Mouse (Mus musculus) ES-E14 (cell line): Measurements from ENCODE around the gene Ednra. TPM values are rescaled to one million over a fixed set of nuclear protein-coding genes. Genes with fewer than 3 reads are reported as not detected.

Source experiments
- DNase-seq: peaks from one replicate; pipeline ENCODE4 v3.0.0-alpha.2; 2013; ENCODE audit warnings: low read depth, low spot score
- H3K27ac ChIP-seq: 2 replicates; pipeline ENCODE4 v1.5.1; 2012; ENCODE audit warnings: low read depth, mild to moderate bottlenecking, low read length, moderate library complexity, mixed read lengths; ENCODE audit not compliant: poor library complexity, insufficient read depth, severe bottlenecking
- H3K36me3 ChIP-seq: 2 replicates; pipeline ENCODE4 v1.6.1; 2012; ENCODE audit warnings: mild to moderate bottlenecking, low read length, moderate library complexity, mixed read lengths; ENCODE audit not compliant: control insufficient read depth, poor library complexity, insufficient read depth, severe bottlenecking
- H3K4me1 ChIP-seq, 2 experiments: fragments of 150-350 bp in 1 of 2; sonication (generic) in 1 of 2; 2 replicates each; pipeline ENCODE4 v1.6.1; 2012; ENCODE audit warnings: low read length in 2 of 2, mild to moderate bottlenecking in 1 of 2, mixed read lengths in 1 of 2; ENCODE audit not compliant: control insufficient read depth in 2 of 2, insufficient read depth in 2 of 2, poor library complexity in 1 of 2
- H3K4me3 ChIP-seq, 2 experiments: fragments of 150-350 bp in 1 of 2; sonication (generic) in 1 of 2; 2 replicates each; pipeline ENCODE4 v1.5.1; 2012; ENCODE audit warnings: low read length in 2 of 2, low read depth in 1 of 2, mild to moderate bottlenecking in 1 of 2, mixed read lengths in 1 of 2; ENCODE audit not compliant: insufficient read depth in 1 of 2, poor library complexity in 1 of 2, severe bottlenecking in 1 of 2
- H3K9ac ChIP-seq: 2 replicates; pipeline ENCODE4 v1.6.1; 2012; ENCODE audit warnings: low read depth, mild to moderate bottlenecking, low read length, mixed read lengths; ENCODE audit not compliant: poor library complexity, insufficient read depth, severe bottlenecking
- H3K9me3 ChIP-seq: fragments of 150-350 bp; sonication (generic); 2 replicates; pipeline ENCODE4 v1.6.1; 2012; ENCODE audit warnings: low read depth, mild to moderate bottlenecking, low read length; ENCODE audit not compliant: control insufficient read depth, insufficient read depth
- CHD2 ChIP-seq: IDR thresholded peaks from 2 replicates; pipeline ENCODE4 v1.6.1; 2014; ENCODE audit warnings: mild to moderate bottlenecking, low read depth, low read length, inconsistent platforms
- HCFC1 ChIP-seq: IDR thresholded peaks from 2 replicates; pipeline ENCODE4 v1.6.1; 2012; ENCODE audit warnings: low read length, inconsistent platforms, borderline replicate concordance; ENCODE audit not compliant: insufficient read depth
- MAFK ChIP-seq: IDR thresholded peaks from 2 replicates; pipeline ENCODE4 v1.6.1; 2014; ENCODE audit warnings: mild to moderate bottlenecking, low read depth, low read length, inconsistent platforms; ENCODE audit not compliant: insufficient read depth
- ZC3H11A ChIP-seq: IDR thresholded peaks from 2 replicates; pipeline ENCODE4 v1.6.1; 2012; ENCODE audit warnings: low read depth, mild to moderate bottlenecking, inconsistent platforms, low read length, borderline replicate concordance
- ZNF384 ChIP-seq: IDR thresholded peaks from 2 replicates; pipeline ENCODE4 v1.6.1; 2012; ENCODE audit warnings: low read depth, low read length, inconsistent platforms
- in situ Hi-C, 2 experiments: fragments of 600-800 bp; cut with MboI; formaldehyde crosslinking; loops; one replicate each; pipeline ENCODE4 v1.15.1; 2025; ENCODE audit warnings: low sequenced_read_pairs in 2 of 2, inconsistent platforms in 1 of 2; ENCODE audit not compliant: unreplicated experiment in 2 of 2
- total RNA-seq: library from RNA; depleted of rRNA; stranded (reverse); fragments of 300-350 nt; gene quantifications from 2 replicates; pipeline ENCODE4 v1.2.3, GENCODE M21; 2012

Gene Ednra
- total RNA-seq, 1 experiment = 0.40 TPM

DNA sequence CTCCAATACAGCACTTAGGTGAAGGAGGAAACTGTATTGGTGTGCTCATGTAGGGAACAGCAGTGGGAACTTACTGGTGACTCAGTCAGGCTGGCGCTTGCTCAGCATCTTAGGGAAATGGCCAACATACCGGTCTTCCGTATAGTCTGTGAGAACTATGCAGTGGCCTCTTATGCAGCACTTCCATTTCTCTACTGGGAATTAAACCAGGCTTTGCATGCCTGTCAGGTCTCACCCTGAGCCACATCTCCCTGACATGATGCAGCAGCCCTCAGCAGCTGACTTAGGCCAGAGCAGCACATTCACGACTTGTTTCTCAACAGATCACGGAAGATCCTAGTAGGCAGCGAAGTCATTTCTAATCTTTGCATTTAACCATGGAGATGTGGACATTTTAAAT is 39.9 kb downstream of the Ednra start:
- in situ Hi-C loops = no loop called here
- Histone ChIP-seq H3K27ac (no peak overlapping the region), H3K4me3 (no peak overlapping the region), H3K4me1 (no peaks in the 10 kb centered on the region; a peak in 1 of 4 replicates), H3K9me3 (no peaks in the 10 kb centered on the region), H3K36me3 (no peaks in the 10 kb centered on the region), H3K9ac (no peak overlapping the region)
- TF ChIP-seq ZC3H11A = no peak
- DNase-seq = no peak

DNA sequence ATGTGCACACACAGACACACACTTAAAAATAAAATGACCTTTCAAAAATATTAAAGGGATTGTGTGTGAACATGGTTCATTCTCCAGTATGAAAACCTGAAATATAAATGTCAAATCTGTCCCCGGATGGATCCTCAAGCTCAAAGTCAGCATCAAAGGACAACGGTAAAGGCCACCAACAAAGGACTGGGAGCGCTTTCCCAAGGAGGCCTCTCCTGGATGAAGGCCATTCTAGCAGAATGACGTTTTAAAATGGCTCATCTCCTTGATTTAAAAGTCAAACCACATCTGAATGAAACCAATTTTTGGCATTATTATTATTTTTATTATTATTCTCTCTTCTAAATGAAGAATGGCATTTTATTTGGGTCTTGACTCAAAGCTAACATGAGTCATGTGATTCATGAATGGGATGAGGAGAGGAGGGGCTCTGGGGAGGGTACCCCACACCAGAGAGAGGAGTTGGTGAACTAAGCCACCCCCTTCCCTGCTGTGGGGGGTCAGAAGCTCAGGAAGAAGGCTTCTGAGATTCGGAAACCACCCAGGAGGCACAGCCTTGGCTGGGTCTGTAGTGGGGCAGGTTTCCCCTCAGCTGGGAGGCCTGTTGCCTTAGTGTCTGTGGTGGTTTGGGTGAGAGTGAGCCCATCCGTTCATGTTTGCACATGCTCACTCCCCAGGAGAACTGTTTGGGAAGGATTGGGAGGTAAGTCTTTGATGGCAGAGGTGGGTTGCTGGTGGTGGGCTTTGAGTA is 40.7 kb downstream of the Ednra start:
- TF ChIP-seq ZC3H11A (no peak), CHD2 (no peak), HCFC1 (no peak), ZNF384 (no peak), MAFK (no peak)
- H3K4me1 ChIP-seq = no peaks in the 10 kb centered on the region; a peak in 1 of 4 replicates
- no peaks in the 10 kb centered on the region for H3K36me3 ChIP-seq
- no peak overlapping the region for H3K4me3 ChIP-seq
- H3K9me3 ChIP-seq = no peaks in the 10 kb centered on the region
- in situ Hi-C loops = no loop called here
- H3K9ac ChIP-seq = no peak overlapping the region
- DNase-seq = no peak
- H3K27ac ChIP-seq = no peak overlapping the region

DNA sequence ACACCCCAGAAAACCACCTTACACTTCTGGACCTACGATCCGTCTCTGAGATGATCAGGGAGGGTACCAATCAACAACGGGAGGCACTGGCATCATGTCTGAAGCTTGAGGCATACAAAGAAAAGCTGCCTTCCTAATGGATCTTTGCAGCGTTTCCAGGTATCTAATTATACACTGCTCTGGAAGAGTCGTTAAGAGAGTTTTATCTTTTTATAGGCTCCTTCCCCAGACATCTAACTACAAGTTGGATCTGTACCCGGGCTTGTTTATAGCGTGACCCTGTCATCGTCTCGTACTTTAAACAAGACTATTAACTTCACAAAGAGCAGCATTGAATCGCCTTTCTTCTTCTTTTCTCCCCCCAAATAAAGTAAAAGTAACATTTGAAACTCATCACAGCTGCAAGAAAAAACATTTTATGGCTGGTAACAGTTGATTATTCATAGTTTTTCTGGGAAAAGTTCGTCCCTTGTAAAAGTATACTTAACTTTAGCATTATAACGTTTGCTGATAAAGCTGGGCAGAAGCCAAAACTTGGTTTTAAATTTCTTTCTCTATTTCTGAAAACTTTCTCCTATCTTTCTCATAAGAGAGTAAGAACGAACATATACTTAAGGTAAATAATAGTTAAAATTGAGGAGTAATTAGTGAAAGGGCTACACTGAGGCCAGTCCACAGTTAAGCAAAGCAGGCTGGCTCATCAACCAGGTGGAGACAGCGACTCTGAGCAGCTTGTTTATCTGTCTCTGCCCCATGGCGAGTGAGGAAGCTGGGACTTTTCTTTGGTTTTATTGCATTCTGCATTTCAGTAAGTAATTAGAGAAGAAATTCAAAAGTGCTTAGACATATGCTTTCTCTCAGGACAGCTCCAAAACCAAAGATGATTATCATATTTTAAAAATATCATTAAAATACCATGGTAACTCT is 42.0 kb downstream of the Ednra start:
- Histone ChIP-seq H3K27ac (no peak overlapping the region), H3K4me3 (no peak overlapping the region), H3K36me3 (no peaks in the 10 kb centered on the region), H3K9ac (no peak overlapping the region), H3K4me1 (no peaks in the 10 kb centered on the region), H3K9me3 (no peaks in the 10 kb centered on the region)
- TF ChIP-seq MAFK (no peak), CHD2 (no peak), ZNF384 (no peak), ZC3H11A (no peak), HCFC1 (no peak)
- no peak for DNase-seq
- in situ Hi-C loops = no loop called here

DNA sequence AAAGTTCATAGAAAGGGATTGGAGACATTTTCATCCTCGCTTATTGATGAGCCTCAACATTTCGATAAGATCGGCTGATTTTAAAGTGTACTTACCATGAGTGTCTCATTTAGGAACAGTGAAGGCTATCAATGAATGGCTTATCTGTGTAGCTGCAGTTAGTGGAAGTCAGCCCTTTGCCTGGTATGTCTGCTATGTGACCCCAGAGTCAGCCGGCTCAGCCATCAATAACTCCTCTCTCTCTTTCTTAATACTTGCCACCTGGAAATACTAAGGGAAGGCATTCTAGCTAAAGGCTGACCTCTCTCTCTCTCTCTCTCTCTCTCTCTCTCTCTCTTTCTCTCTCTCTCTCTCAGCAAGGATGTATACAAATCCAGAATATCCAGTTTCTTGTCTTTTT is 52.2 kb downstream of the Ednra start:
- no peak for DNase-seq
- Histone ChIP-seq H3K9ac (no peak overlapping the region), H3K4me1 (no peaks in the 10 kb centered on the region), H3K4me3 (no peak overlapping the region), H3K36me3 (no peaks in the 10 kb centered on the region), H3K27ac (no peak overlapping the region), H3K9me3 (no peaks in the 10 kb centered on the region)
- in situ Hi-C loops = no loop called here
- TF ChIP-seq MAFK (no peak), ZC3H11A (no peak), CHD2 (no peak), ZNF384 (no peak), HCFC1 (no peak)
